In genomic region chr8:122124326-122124725, GRCm38 (mm10) we compare ENCODE assay signal across 14 mouse cellular contexts.
A peak's percentile ranks its signal among the peaks of the same experiment; 100 is the strongest.
DNase-seq lines count a peak whose midpoint lies in the region; ATAC-seq and TF ChIP-seq lines count a peak whose summit lies in the region.
"Had no signal": no experiment of that assay in that cellular context is flagged by ENCODE, and none has a peak within 500 bp of the region (broad histone marks: within the 10 kb centered on the region; RNA-seq: fewer than 3 reads in every experiment).

No protein-coding gene starts in this region.

- no peak overlapping the region for H3K27ac ChIP-seq in layer of hippocampus, adult 2 months
- no peak overlapping the region for H3K27ac ChIP-seq in bone marrow, adult 2 months (ENCODE audit: control insufficient read depth, insufficient read depth, low read depth, low read length, poor library complexity)
- H3K27ac ChIP-seq: lung, embryonic 15.5 days; midbrain, embryonic 10.5 days had no signal

- WGBS in bone marrow, adult 2 months: 76% methylated on average over 3 of the region's 3 CpGs

- TF ChIP-seq POLR2A in bone marrow, adult 2 months (IDR thresholded peaks at IDR 0.05; ENCODE audit: borderline replicate concordance, control insufficient read depth, low read depth, low read length): no peak

- peak; percentile 8 for DNase-seq in CD4-positive, CD25-positive, alpha-beta regulatory T cell, adult 2 months (ENCODE audit: low read depth, low spot score)
- DNase-seq in layer of hippocampus, adult 2 months (ENCODE audit: low spot score in 2 of 2): no peak
- DNase-seq in layer of hippocampus, postnatal 10 days (ENCODE audit: low spot score in 2 of 2): no peak
- peak; percentile 34 for DNase-seq in 3T3-L1 (ENCODE audit: low read depth, low spot score)
- no peak for DNase-seq in retina, embryonic 14.5 days (ENCODE audit: low spot score)
- no peak for DNase-seq in frontal cortex, adult 2 months (ENCODE audit: extremely low spot score in 1 of 2, low spot score in 1 of 2)
- DNase-seq: adrenal gland, adult 8-10 months; heart, postnatal 4 days; kidney, adult 8-10 months had no signal

- H3K4me3 ChIP-seq in layer of hippocampus, adult 2 months: no peak overlapping the region
- no peak overlapping the region for H3K4me3 ChIP-seq in bone marrow, adult 2 months (replicated peaks; ENCODE audit: control insufficient read depth, low read depth, low read length)
- H3K4me3 ChIP-seq: lung, embryonic 15.5 days; midbrain, embryonic 10.5 days had no signal

- no peaks in the 10 kb centered on the region for H3K4me1 ChIP-seq in bone marrow, adult 2 months (ENCODE audit: control insufficient read depth, insufficient read depth, low read length)
- H3K4me1 ChIP-seq: lung, embryonic 15.5 days had no signal

- ATAC-seq in CD4-positive, CD25-positive, alpha-beta regulatory T cell, adult 4 months: no peak
- ATAC-seq: Patski had no signal

- TF ChIP-seq CTCF in layer of hippocampus, adult 2 months (conservative IDR thresholded peaks at IDR 0.05): peak; percentile 61
- TF ChIP-seq CTCF in bone marrow, adult 2 months (IDR thresholded peaks at IDR 0.05; ENCODE audit: control insufficient read depth, insufficient read depth, low read length): peak; percentile 27; the same call in 1 of the 2 replicates

Comparison
In these comparisons a context has a peak if more than half of its experiments do, and no peak if none do; other contexts are left out.
1. DNase-seq: peak in CD4-positive, CD25-positive, alpha-beta regulatory T cell, adult 2 months (single experiment) and 3T3-L1 (single experiment); none in layer of hippocampus, adult 2 months (0 of 2), layer of hippocampus, postnatal 10 days (0 of 2), retina, embryonic 14.5 days (single experiment) and frontal cortex, adult 2 months (0 of 2).